Mouse (Mus musculus) brain, embryonic 14.5 days (tissue): Measurements from ENCODE around the gene Cyp11a1.

Experiments used
- CTCF ChIP-seq: fragments of 200-500 bp; IDR thresholded peaks from 2 replicates; pipeline ENCODE4 v1.5.1; 2012; ENCODE audit warnings: inconsistent platforms, mild to moderate bottlenecking, moderate library complexity, borderline replicate concordance; ENCODE audit not compliant: insufficient read depth, insufficient read length; ENCODE audit errors: extremely low read depth
- POLR2A ChIP-seq: fragments of 200-500 bp; IDR thresholded peaks from 2 replicates; pipeline ENCODE4 v1.6.1; 2012; ENCODE audit warnings: mild to moderate bottlenecking, inconsistent platforms, borderline replicate concordance; ENCODE audit not compliant: poor library complexity, insufficient read depth, insufficient read length, severe bottlenecking; ENCODE audit errors: extremely low read depth

- TF ChIP-seq POLR2A: no peak
- no peak for TF ChIP-seq CTCF
Measured at GRCm38 (mm10) chr9:57961226-57961625, 45.0 kb upstream of the Cyp11a1 start.
